Mouse (Mus musculus) cortical plate, adult 2 months (tissue): ENCODE measurements around the gene Senp3.

Experiments used
- CTCF ChIP-seq: fragments of 200-500 bp; IDR thresholded peaks from 2 replicates; pipeline ENCODE4 v1.5.1; 2011; ENCODE audit warnings: mild to moderate bottlenecking, control low read depth, low read length; ENCODE audit not compliant: insufficient read depth; ENCODE audit errors: extremely low read depth
- POLR2A ChIP-seq: fragments of 200-500 bp; IDR thresholded peaks from 2 replicates; pipeline ENCODE4 v1.6.1; 2011; ENCODE audit warnings: mild to moderate bottlenecking, low read length, control low read depth; ENCODE audit not compliant: insufficient read depth; ENCODE audit errors: extremely low read depth

DNA sequence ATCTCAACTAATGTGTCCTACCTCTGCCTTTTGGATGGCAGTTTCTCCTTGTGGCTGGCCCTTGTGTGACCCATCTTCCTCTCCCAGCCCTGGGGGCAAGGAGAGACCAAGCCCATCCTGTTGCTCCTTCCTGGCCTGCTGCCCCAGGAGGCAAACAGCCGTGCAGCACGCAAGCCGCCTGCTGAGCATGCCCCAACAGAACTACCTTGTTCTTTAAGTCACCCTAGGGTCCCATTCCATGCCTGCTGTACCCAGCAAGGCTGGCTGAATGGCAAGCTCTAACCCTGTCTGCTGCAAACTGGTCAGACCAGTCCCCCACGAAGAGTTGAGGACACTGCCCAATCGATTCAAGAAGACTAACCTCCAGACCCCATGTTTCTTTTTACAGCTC lies 25.8 kb downstream of the Senp3 start:
- no peak for TF ChIP-seq POLR2A
- no peak for TF ChIP-seq CTCF
